Mouse (Mus musculus) testis, postnatal 10 days (tissue): ENCODE measurements around the gene Oas1c.
A peak's percentile ranks its signal among the peaks of the same experiment; 100 is the strongest.

Source experiments
- DNase-seq: peaks from one replicate; pipeline ENCODE4 v3.0.0; 2021; ENCODE audit warnings: low spot score

Gene Oas1c

GRCm38 (mm10) chr5:120781646-120782045 is 30.7 kb downstream of the Oas1c start:
- no peak for DNase-seq

- no peak for DNase-seq
Observed at GRCm38 (mm10) chr5:120779922-120780321, 32.4 kb downstream of the Oas1c start.

- DNase-seq, result no peak
Observed at GRCm38 (mm10) chr5:120778941-120779340, 33.4 kb downstream of the Oas1c start.

GRCm38 (mm10) chr5:120777478-120777877 is 34.8 kb downstream of the Oas1c start, which contains the start of gene Oas3:
TSS of gene Oas3 (minus strand) at chr5:120777661.
- no peak for DNase-seq

- no peak for DNase-seq
Observed at GRCm38 (mm10) chr5:120776801-120777200, 35.5 kb downstream of the Oas1c start.

- DNase-seq, result no peak
Observed at GRCm38 (mm10) chr5:120775287-120775985, 36.9 kb downstream of the Oas1c start.

- DNase-seq, result no peak
Observed at GRCm38 (mm10) chr5:120769396-120769795, 42.9 kb downstream of the Oas1c start.

- no peak for DNase-seq
Observed at GRCm38 (mm10) chr5:120765010-120765409, 47.3 kb downstream of the Oas1c start.

- peak; percentile 66 for DNase-seq
Observed at GRCm38 (mm10) chr5:120761901-120762300, 50.4 kb downstream of the Oas1c start.

GRCm38 (mm10) chr5:120754215-120754614 is 58.1 kb downstream of the Oas1c start:
- DNase-seq, result no peak

GRCm38 (mm10) chr5:120752786-120753185 is 59.5 kb downstream of the Oas1c start:
- DNase-seq, result no peak

GRCm38 (mm10) chr5:120751206-120751605 is 61.1 kb downstream of the Oas1c start:
- no peak for DNase-seq
